Mouse (Mus musculus) G1E (cell line): ENCODE measurements around the gene Bcl9l.
"Not testable (repeated sequence)": the region's sequence is repeated elsewhere in the genome, so short reads cannot be mapped to it uniquely, and the experiment has no call there.

Experiments used
- CTCF ChIP-seq: IDR thresholded peaks from 2 replicates; pipeline ENCODE4 v1.5.1; 2012; ENCODE audit warnings: low read depth, low read length, inconsistent platforms, mixed read lengths
- GATA1 ChIP-seq: IDR thresholded peaks from 2 replicates; pipeline ENCODE4 v1.6.1; 2012; ENCODE audit warnings: borderline replicate concordance, low read length, inconsistent platforms, mixed read lengths
- GATA2 ChIP-seq: IDR thresholded peaks from 2 replicates; pipeline ENCODE4 v1.6.1; 2012; ENCODE audit warnings: low read depth, low read length, inconsistent platforms, borderline replicate concordance
- POLR2AphosphoS5 ChIP-seq: IDR thresholded peaks from 2 replicates; pipeline ENCODE4 v1.6.1; 2012; ENCODE audit warnings: low read depth, low read length, inconsistent platforms; ENCODE audit not compliant: insufficient replicate concordance
- TAL1 ChIP-seq: conservative IDR thresholded peaks from 2 replicates; pipeline ENCODE4 v1.6.1; 2012; ENCODE audit warnings: low read depth, low read length, inconsistent platforms, mixed read lengths

GRCm38 (mm10) chr9:44444402-44445025 lies 38.1 kb upstream of the Bcl9l start:
- TF ChIP-seq CTCF, GATA1, TAL1, GATA2, POLR2AphosphoS5: not testable (repeated sequence)
